Mouse (Mus musculus): ENCODE results near the gene Npc1l1. TPM values are rescaled to one million over a fixed set of nuclear protein-coding genes. Genes with fewer than 3 reads are reported as not detected.
"Not testable (repeated sequence)": the region's sequence is repeated elsewhere in the genome, so short reads cannot be mapped to it uniquely, and the experiment has no call there.

The Npc1l1 gene
- total and polyA plus RNA-seq, 2 experiments from 2014 or later, result 0.05 to 0.09 TPM

- no peak for TF ChIP-seq CTCF (IDR thresholded peaks at IDR 0.05)
- Histone ChIP-seq H3K4me2 (ENCODE audit: low read depth, low read length, poor library complexity, severe bottlenecking) (peak within 1 kb of the TSS; percentile 88), H3K9me3 (ENCODE audit: low read length) (no peaks in the 10 kb centered on the region), H3K27ac (ENCODE audit: low read depth, low read length) (peak within 1 kb of the TSS; percentile 92), H3K4me3 (ENCODE audit: low read depth, low read length) (peak within 1 kb of the TSS; percentile 91), H3K4me1 (ENCODE audit: insufficient read depth, low read length) (peaks cover 9% of the 10 kb centered on the region; the same call in 1 of the 2 replicates), H3K36me3 (ENCODE audit: insufficient read depth, low read length) (peaks cover 42% of the 10 kb centered on the region), H3K27me3 (ENCODE audit: insufficient read depth, low read length) (no peaks in the 10 kb centered on the region), H3K9ac (replicated peaks; ENCODE audit: low read length, poor library complexity, severe bottlenecking) (peak within 1 kb of the TSS; percentile 94)
- WGBS, result 2% methylated on average over 50 of the region's 50 CpGs
- ATAC-seq (ENCODE audit: low FRiP score), result peak; percentile 96
- peak; percentile 98 for DNase-seq (ENCODE audit: low spot score)
Observed at GRCm38 (mm10) chr11:6267320-6268254, 37.6 kb upstream of the Npc1l1 start, which contains the start of gene Ddx56. Gene Ddx56 (minus strand): TSS chr11:6267772.

GRCm38 (mm10) chr11:6266621-6267020 lies 36.7 kb upstream of the Npc1l1 start:
- peak overlapping the region; percentile 91 for H3K4me3 ChIP-seq (ENCODE audit: low read depth, low read length)
- 71% methylated on average over 9 of the region's 9 CpGs for WGBS

GRCm38 (mm10) chr11:6261434-6262082 lies 31.6 kb upstream of the Npc1l1 start:
- Histone ChIP-seq H3K36me3 (ENCODE audit: insufficient read depth, low read length) (peaks cover 73% of the 10 kb centered on the region), H3K4me2 (ENCODE audit: low read depth, low read length, poor library complexity, severe bottlenecking) (no peak overlapping the region), H3K9ac (replicated peaks; ENCODE audit: low read length, poor library complexity, severe bottlenecking) (no peak overlapping the region), H3K27me3 (ENCODE audit: insufficient read depth, low read length) (no peaks in the 10 kb centered on the region), H3K4me1 (ENCODE audit: insufficient read depth, low read length) (peaks cover 3% of the 10 kb centered on the region; the same call in 1 of the 2 replicates), H3K4me3 (ENCODE audit: low read depth, low read length) (no peak overlapping the region), H3K27ac (ENCODE audit: low read depth, low read length) (no peak overlapping the region), H3K9me3 (ENCODE audit: low read length) (no peaks in the 10 kb centered on the region)
- ATAC-seq (ENCODE audit: low FRiP score) (no peak; the same call in 1 of the 2 replicates), DNase-seq (ENCODE audit: low spot score) (peak; percentile 87)
- TF ChIP-seq CTCF (IDR thresholded peaks at IDR 0.05), result peak; percentile 99
- 76% methylated on average over 10 of the region's 10 CpGs for WGBS

More at GRCm38 (mm10) chr11:6266621-6267020, 36.7 kb upstream of the Npc1l1 start:
- DNase-seq (ENCODE audit: low spot score) (no peak), ATAC-seq (ENCODE audit: low FRiP score) (no peak)
- no peaks in the 10 kb centered on the region for H3K27me3 ChIP-seq (ENCODE audit: insufficient read depth, low read length)
- peak overlapping the region; percentile 88 for H3K4me2 ChIP-seq (ENCODE audit: low read depth, low read length, poor library complexity, severe bottlenecking)
- peak overlapping the region; percentile 94; the same call in 1 of the 2 replicates for H3K9ac ChIP-seq (replicated peaks; ENCODE audit: low read length, poor library complexity, severe bottlenecking)
- H3K36me3 ChIP-seq (ENCODE audit: insufficient read depth, low read length), result peaks cover 44% of the 10 kb centered on the region
- H3K27ac ChIP-seq (ENCODE audit: low read depth, low read length), result no peak overlapping the region
- no peak for TF ChIP-seq CTCF (IDR thresholded peaks at IDR 0.05)
- H3K4me1 ChIP-seq (ENCODE audit: insufficient read depth, low read length), result peaks cover 9% of the 10 kb centered on the region; the same call in 1 of the 2 replicates
- H3K9me3 ChIP-seq (ENCODE audit: low read length), result no peaks in the 10 kb centered on the region

- no peak overlapping the region for H3K4me2 ChIP-seq (ENCODE audit: low read depth, low read length, poor library complexity, severe bottlenecking)
- DNase-seq (ENCODE audit: low spot score) (no peak), ATAC-seq (ENCODE audit: low FRiP score) (no peak)
- H3K4me3 ChIP-seq (ENCODE audit: low read depth, low read length), result no peak overlapping the region
- TF ChIP-seq CTCF (IDR thresholded peaks at IDR 0.05), result no peak
- WGBS, result 96% methylated on average over 7 of the region's 7 CpGs
- no peaks in the 10 kb centered on the region for H3K27me3 ChIP-seq (ENCODE audit: insufficient read depth, low read length)
- no peaks in the 10 kb centered on the region for H3K9me3 ChIP-seq (ENCODE audit: low read length)
- no peak overlapping the region for H3K9ac ChIP-seq (replicated peaks; ENCODE audit: low read length, poor library complexity, severe bottlenecking)
- H3K4me1 ChIP-seq (ENCODE audit: insufficient read depth, low read length), result no peaks in the 10 kb centered on the region
- peaks cover 61% of the 10 kb centered on the region for H3K36me3 ChIP-seq (ENCODE audit: insufficient read depth, low read length)
- no peak overlapping the region for H3K27ac ChIP-seq (ENCODE audit: low read depth, low read length)
Observed at GRCm38 (mm10) chr11:6259413-6259812, 29.5 kb upstream of the Npc1l1 start.

GRCm38 (mm10) chr11:6256490-6257072 lies 26.6 kb upstream of the Npc1l1 start:
- H3K4me2 ChIP-seq (ENCODE audit: low read depth, low read length, poor library complexity, severe bottlenecking), result no peak overlapping the region
- H3K9me3 ChIP-seq (ENCODE audit: low read length), result no peaks in the 10 kb centered on the region
- no peak for TF ChIP-seq CTCF (IDR thresholded peaks at IDR 0.05)
- no peaks in the 10 kb centered on the region for H3K4me1 ChIP-seq (ENCODE audit: insufficient read depth, low read length)
- DNase-seq (ENCODE audit: low spot score), result no peak
- 74% methylated on average over 6 of the region's 6 CpGs for WGBS
- ATAC-seq (ENCODE audit: low FRiP score), result no peak
- H3K4me3 ChIP-seq (ENCODE audit: low read depth, low read length), result no peak overlapping the region
- no peak overlapping the region for H3K9ac ChIP-seq (replicated peaks; ENCODE audit: low read length, poor library complexity, severe bottlenecking)
- no peaks in the 10 kb centered on the region for H3K27me3 ChIP-seq (ENCODE audit: insufficient read depth, low read length)
- H3K36me3 ChIP-seq (ENCODE audit: insufficient read depth, low read length), result peaks cover 35% of the 10 kb centered on the region
- no peak overlapping the region for H3K27ac ChIP-seq (ENCODE audit: low read depth, low read length)

- H3K27ac ChIP-seq (ENCODE audit: low read depth, low read length); ATAC-seq (ENCODE audit: low FRiP score): not testable (repeated sequence)
- 96% methylated on average over 2 of the region's 2 CpGs for WGBS
Observed at GRCm38 (mm10) chr11:6254602-6255001, 24.7 kb upstream of the Npc1l1 start.

More at GRCm38 (mm10) chr11:6254602-6255001, 24.7 kb upstream of the Npc1l1 start:
- not testable (repeated sequence) for DNase-seq (ENCODE audit: low spot score); H3K9me3 ChIP-seq (ENCODE audit: low read length); H3K4me3 ChIP-seq (ENCODE audit: low read depth, low read length); H3K4me2 ChIP-seq (ENCODE audit: low read depth, low read length, poor library complexity, severe bottlenecking); H3K4me1 ChIP-seq (ENCODE audit: insufficient read depth, low read length); H3K9ac ChIP-seq (replicated peaks; ENCODE audit: low read length, poor library complexity, severe bottlenecking); H3K27me3 ChIP-seq (ENCODE audit: insufficient read depth, low read length)
- peaks cover 23% of the 10 kb centered on the region for H3K36me3 ChIP-seq (ENCODE audit: insufficient read depth, low read length)

Measured in midbrain, postnatal 0 days (tissue).